Mouse (Mus musculus): ENCODE measurements around the gene Crygn. TPM values are rescaled to one million over a fixed set of nuclear protein-coding genes. Genes with fewer than 3 reads are reported as not detected.
A peak's percentile ranks its signal among the peaks of the same experiment; 100 is the strongest.

Crygn gene
- polyA plus RNA-seq, 1 experiment from 2014 or later, result 1.6 TPM

DNA sequence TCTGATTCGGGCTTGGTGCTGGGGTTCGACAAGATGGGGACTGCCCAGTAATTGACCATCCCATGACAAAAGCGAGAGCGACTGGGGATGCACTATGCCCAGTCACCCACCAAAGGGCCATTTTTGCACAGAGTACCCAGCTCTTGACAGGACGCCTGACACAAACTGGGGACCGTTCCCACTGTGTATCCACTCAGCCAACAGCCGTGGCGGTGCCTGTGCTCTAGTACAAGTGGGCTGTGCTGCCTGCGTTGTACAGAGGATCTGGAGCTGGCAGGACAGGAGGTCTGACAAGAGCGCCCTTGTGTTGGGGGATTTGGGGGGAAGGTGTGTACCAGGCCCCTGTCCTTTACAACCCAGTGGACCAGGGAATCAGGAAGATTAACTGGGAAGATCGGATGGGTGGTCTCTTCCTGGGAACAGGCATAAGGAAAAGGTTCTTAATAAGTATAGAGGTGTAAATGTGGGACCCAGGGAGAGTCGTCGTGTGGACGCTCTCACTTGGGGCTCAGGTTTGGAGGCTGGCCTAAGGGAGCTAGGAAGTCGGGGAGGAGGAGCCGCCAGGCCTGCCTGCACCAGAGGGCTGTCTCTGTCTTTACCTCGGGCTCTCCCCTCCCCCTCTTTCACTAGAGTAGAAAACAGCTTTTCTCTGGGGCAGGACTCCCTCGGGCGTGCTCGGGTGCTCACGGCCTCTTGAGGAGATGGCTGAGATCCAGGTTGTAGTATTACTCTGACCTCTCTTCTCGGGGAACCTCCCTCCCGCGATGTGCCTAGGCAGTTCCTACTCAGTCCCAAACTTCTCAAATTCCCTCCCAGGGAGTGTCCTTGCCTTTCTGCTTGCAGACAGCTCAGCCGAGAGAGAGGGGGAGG, 6.3 kb downstream of the Crygn start:
- 2% methylated on average over 25 of the region's 25 CpGs for WGBS
- peak; percentile 39 for ATAC-seq (ENCODE audit: low FRiP score, low TSS enrichment)
- Histone ChIP-seq H3K27me3 (ENCODE audit: control insufficient read depth, insufficient read depth, low read length) (no peaks in the 10 kb centered on the region), H3K4me1 (ENCODE audit: control insufficient read depth, insufficient read depth, low read length) (peaks cover 20% of the 10 kb centered on the region), H3K36me3 (ENCODE audit: control insufficient read depth, insufficient read depth, low read length) (no peaks in the 10 kb centered on the region), H3K4me2 (ENCODE audit: low read length) (peak overlapping the region; percentile 94), H3K4me3 (replicated peaks; ENCODE audit: low read depth, low read length) (peak overlapping the region; percentile 58), H3K9ac (replicated peaks; ENCODE audit: low read length) (peak overlapping the region; percentile 74), H3K27ac (replicated peaks; ENCODE audit: low read depth, low read length) (peak overlapping the region; percentile 76), H3K9me3 (ENCODE audit: control insufficient read depth, low read length) (no peaks in the 10 kb centered on the region)
- peak; percentile 68 for DNase-seq

DNA sequence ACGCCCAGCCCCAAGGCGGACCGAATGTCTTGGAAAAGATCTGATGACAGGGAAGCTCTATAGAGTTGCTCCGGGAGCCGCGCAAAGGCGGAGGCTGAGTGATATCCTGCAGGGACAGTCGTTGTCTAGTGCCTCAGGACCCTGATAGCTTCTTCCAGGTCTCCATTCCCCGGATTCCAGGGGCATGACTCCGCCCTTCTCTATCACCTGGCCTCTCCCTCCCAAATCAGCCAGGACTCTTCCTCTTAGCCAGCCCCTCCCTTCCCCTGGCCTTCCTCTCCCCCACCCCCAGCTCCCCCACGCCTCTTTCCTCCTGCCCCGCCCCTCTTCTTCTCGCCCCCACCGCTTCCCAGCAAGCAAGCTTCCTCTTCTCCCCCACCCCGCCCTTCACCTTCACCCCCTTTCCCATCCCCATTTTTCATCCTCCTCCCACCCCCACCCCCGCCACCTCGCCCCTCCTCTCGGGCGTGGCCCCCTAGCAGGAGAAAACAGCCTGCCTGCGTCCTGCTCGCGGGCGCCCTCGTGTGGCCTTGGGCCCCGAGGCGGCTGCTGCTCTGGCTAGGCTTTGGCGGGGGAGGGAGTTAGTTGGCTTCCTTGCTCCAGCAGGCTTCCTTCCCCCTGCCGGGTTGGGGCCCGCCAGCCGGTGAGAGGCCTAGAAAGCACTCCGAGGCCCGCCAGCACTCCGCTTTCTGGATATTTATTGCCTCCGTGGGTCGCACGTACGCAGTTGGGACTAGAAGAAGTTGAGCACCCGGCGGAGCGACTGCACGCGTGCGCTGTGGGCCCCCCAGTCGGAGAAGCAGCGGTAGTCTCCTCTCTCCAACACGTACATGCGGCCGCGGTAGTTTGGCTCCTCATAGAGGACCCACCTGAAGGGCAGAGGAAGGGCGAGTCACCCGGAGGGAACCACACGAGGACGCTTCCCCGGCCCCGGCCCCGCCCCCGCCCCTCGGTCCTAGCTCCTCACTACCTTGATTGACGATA, 7.2 kb downstream of the Crygn start:
- Histone ChIP-seq H3K4me2 (ENCODE audit: low read length) (peak overlapping the region; percentile 94), H3K27me3 (ENCODE audit: control insufficient read depth, insufficient read depth, low read length) (no peaks in the 10 kb centered on the region), H3K36me3 (ENCODE audit: control insufficient read depth, insufficient read depth, low read length) (no peaks in the 10 kb centered on the region), H3K9me3 (ENCODE audit: control insufficient read depth, low read length) (no peaks in the 10 kb centered on the region), H3K4me3 (replicated peaks; ENCODE audit: low read depth, low read length) (peak overlapping the region; percentile 58), H3K4me1 (ENCODE audit: control insufficient read depth, insufficient read depth, low read length) (peaks cover 20% of the 10 kb centered on the region), H3K9ac (replicated peaks; ENCODE audit: low read length) (peak overlapping the region; percentile 74), H3K27ac (replicated peaks; ENCODE audit: low read depth, low read length) (peak overlapping the region; percentile 76)
- 2% methylated on average over 58 of the region's 59 CpGs for WGBS
- ATAC-seq (ENCODE audit: low FRiP score, low TSS enrichment) (peak; percentile 85), DNase-seq (peak; percentile 95)

DNA sequence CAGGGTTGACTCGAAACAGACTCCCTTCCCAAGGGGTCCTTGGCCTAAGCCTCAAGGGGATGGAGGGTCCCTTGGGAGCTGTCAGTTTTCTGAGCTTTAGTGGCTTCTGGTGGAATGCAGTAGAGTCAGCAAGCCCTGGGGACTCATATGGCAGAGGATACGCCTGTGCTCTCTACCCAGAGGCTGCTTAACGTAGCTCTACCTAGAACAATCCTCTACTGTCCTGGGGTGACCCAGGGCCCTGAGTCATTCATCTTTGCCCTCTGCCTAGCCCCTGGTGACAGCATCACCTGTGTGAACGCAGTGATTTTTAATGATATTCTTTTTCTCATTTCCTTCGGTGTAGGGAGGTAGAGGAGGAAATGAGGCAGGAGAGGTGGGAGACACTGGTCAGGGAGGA, 8.1 kb downstream of the Crygn start:
- H3K27me3 ChIP-seq (ENCODE audit: control insufficient read depth, insufficient read depth, low read length), result no peaks in the 10 kb centered on the region
- ATAC-seq (ENCODE audit: low FRiP score, low TSS enrichment) (no peak), DNase-seq (peak; percentile 4)
- H3K4me2 ChIP-seq (ENCODE audit: low read length), result peak overlapping the region; percentile 94
- no peaks in the 10 kb centered on the region for H3K9me3 ChIP-seq (ENCODE audit: control insufficient read depth, low read length)
- peaks cover 20% of the 10 kb centered on the region for H3K4me1 ChIP-seq (ENCODE audit: control insufficient read depth, insufficient read depth, low read length)
- H3K27ac ChIP-seq (replicated peaks; ENCODE audit: low read depth, low read length), result peak overlapping the region; percentile 68; the same call in 1 of the 2 replicates
- 54% methylated on average over 5 of the region's 5 CpGs for WGBS
- no peaks in the 10 kb centered on the region for H3K36me3 ChIP-seq (ENCODE audit: control insufficient read depth, insufficient read depth, low read length)
- peak overlapping the region; percentile 58 for H3K4me3 ChIP-seq (replicated peaks; ENCODE audit: low read depth, low read length)
- peak overlapping the region; percentile 74 for H3K9ac ChIP-seq (replicated peaks; ENCODE audit: low read length)

DNA sequence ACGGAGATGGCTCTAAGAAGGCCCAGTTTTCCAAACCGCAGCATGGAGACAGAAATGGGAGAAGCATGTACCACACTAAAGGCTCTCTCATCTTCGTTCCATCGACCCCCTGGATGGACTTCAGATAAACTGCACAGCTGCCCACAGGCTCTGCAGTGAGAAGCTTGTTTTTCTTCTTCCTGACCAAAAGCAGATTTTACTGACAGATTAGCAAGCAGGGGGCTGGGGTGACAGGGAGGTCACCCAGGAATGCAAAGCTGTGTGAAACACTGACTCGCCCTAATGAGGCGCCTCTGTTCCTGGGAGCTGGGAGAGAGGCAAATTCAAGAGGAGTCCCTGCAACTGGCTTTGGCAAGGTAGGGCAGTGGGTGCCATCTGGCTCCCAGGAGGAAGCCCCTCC, 10.3 kb downstream of the Crygn start:
- H3K9me3 ChIP-seq (ENCODE audit: control insufficient read depth, low read length), result no peaks in the 10 kb centered on the region
- H3K36me3 ChIP-seq (ENCODE audit: control insufficient read depth, insufficient read depth, low read length), result no peaks in the 10 kb centered on the region
- no peak overlapping the region for H3K9ac ChIP-seq (replicated peaks; ENCODE audit: low read length)
- no peak overlapping the region for H3K4me3 ChIP-seq (replicated peaks; ENCODE audit: low read depth, low read length)
- WGBS, result 14% methylated on average over 6 of the region's 6 CpGs
- DNase-seq, result no peak
- no peak for ATAC-seq (ENCODE audit: low FRiP score, low TSS enrichment)
- H3K4me1 ChIP-seq (ENCODE audit: control insufficient read depth, insufficient read depth, low read length), result peaks cover 20% of the 10 kb centered on the region
- no peak overlapping the region for H3K27ac ChIP-seq (replicated peaks; ENCODE audit: low read depth, low read length)
- H3K27me3 ChIP-seq (ENCODE audit: control insufficient read depth, insufficient read depth, low read length), result no peaks in the 10 kb centered on the region
- H3K4me2 ChIP-seq (ENCODE audit: low read length), result no peak overlapping the region

DNA sequence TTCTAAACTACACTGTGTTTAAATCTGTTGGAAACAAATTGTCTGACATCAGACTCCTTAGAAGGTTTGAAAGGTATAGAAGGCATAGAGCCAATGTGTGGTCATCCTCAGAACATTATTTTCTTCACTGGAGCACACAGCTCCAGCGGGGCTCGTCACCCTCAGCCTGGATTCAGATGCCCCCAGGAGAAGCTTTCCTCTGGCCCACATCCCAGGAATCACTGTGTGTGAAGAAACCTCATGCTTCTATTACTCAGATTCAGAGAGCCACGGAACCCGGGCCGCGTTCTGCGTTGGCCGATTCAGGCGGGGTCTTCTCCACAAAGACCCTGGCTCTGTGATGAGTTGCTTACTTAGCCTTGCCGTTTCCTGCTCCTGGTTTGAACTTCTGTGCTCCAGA, 13.9 kb downstream of the Crygn start:
- H3K9ac ChIP-seq (replicated peaks; ENCODE audit: low read length), result no peak overlapping the region
- no peaks in the 10 kb centered on the region for H3K9me3 ChIP-seq (ENCODE audit: control insufficient read depth, low read length)
- no peak overlapping the region for H3K4me2 ChIP-seq (ENCODE audit: low read length)
- no peaks in the 10 kb centered on the region for H3K36me3 ChIP-seq (ENCODE audit: control insufficient read depth, insufficient read depth, low read length)
- H3K4me1 ChIP-seq (ENCODE audit: control insufficient read depth, insufficient read depth, low read length), result no peaks in the 10 kb centered on the region
- no peaks in the 10 kb centered on the region for H3K27me3 ChIP-seq (ENCODE audit: control insufficient read depth, insufficient read depth, low read length)
- no peak overlapping the region for H3K27ac ChIP-seq (replicated peaks; ENCODE audit: low read depth, low read length)
- WGBS, result 95% methylated on average over 10 of the region's 10 CpGs
- ATAC-seq (ENCODE audit: low FRiP score, low TSS enrichment) (no peak), DNase-seq (no peak)
- H3K4me3 ChIP-seq (replicated peaks; ENCODE audit: low read depth, low read length), result no peak overlapping the region

DNA sequence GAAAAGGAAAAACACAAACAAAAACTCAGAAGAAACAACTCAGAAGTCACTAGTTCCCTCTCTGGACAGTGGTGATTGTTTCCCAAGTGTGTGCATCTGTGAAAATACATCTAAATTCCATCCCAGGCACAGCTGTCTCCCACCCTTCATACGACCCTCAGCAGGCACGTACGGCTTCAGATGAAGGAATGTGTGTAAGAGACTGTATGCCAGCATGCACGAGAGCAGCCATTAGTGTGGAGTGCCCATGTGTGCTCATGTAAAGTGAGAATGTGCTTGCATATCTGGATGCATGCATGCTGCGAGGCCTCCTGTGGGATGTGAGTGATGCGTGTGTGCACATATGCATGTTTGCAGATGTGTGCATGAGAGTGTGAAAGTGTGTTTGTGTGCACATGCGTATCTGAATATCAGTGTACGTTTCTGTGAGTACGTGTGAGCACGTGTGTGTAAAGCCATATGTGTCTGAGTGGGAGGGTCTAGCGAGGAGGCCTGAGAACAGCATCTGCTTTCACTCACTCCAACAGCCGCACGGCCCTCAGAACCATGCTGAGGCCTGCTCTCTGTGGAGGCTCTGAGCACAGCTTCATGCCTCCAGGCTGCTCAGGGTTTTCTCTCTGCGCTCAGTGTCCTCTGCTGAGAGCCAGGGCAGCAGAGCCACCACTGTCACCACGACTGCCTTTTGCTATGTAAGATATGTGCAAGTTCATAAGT, 16.5 kb downstream of the Crygn start:
- H3K9me3 ChIP-seq (ENCODE audit: control insufficient read depth, low read length), result no peaks in the 10 kb centered on the region
- no peak overlapping the region for H3K4me2 ChIP-seq (ENCODE audit: low read length)
- H3K4me1 ChIP-seq (ENCODE audit: control insufficient read depth, insufficient read depth, low read length), result no peaks in the 10 kb centered on the region
- H3K9ac ChIP-seq (replicated peaks; ENCODE audit: low read length), result no peak overlapping the region
- ATAC-seq (ENCODE audit: low FRiP score, low TSS enrichment) (no peak), DNase-seq (no peak)
- no peaks in the 10 kb centered on the region for H3K27me3 ChIP-seq (ENCODE audit: control insufficient read depth, insufficient read depth, low read length)
- H3K4me3 ChIP-seq (replicated peaks; ENCODE audit: low read depth, low read length), result no peak overlapping the region
- H3K27ac ChIP-seq (replicated peaks; ENCODE audit: low read depth, low read length), result no peak overlapping the region
- WGBS, result 80% methylated on average over 15 of the region's 15 CpGs
- H3K36me3 ChIP-seq (ENCODE audit: control insufficient read depth, insufficient read depth, low read length), result no peaks in the 10 kb centered on the region

DNA sequence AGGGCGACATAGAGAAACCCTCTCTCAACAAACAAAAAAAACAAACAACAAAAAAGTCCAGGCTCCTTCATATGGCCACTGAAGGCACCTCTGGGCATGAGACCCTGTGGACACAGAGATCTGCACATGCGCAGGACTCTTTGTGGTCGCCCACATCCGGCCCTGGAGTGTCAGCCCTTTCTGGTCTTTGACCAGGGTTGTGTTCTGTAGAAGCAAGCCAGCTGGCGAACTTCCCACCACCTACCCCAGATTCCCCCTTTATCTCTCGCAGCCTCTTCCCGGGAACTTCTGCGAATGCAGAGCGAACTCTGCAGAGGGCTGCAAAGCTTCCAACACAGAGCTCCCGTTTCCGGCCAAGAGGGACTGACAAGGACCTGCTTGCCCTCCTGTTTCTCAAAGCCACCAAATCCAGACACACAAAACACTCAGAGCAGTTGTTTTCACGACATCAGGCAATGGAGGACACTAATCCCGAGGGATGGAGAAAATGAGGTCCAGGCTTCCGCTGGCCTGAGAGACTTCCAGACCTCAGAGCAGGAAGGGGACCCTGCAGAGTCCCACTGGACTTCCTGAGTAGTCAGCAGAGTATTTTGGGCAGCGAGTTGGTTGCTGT, 18.6 kb downstream of the Crygn start:
- Histone ChIP-seq H3K9me3 (ENCODE audit: control insufficient read depth, low read length) (no peaks in the 10 kb centered on the region), H3K4me1 (ENCODE audit: control insufficient read depth, insufficient read depth, low read length) (no peaks in the 10 kb centered on the region), H3K4me3 (replicated peaks; ENCODE audit: low read depth, low read length) (no peak overlapping the region), H3K9ac (replicated peaks; ENCODE audit: low read length) (no peak overlapping the region), H3K27me3 (ENCODE audit: control insufficient read depth, insufficient read depth, low read length) (no peaks in the 10 kb centered on the region), H3K36me3 (ENCODE audit: control insufficient read depth, insufficient read depth, low read length) (no peaks in the 10 kb centered on the region), H3K27ac (replicated peaks; ENCODE audit: low read depth, low read length) (no peak overlapping the region), H3K4me2 (ENCODE audit: low read length) (no peak overlapping the region)
- peak; percentile 28 for DNase-seq
- no peak for ATAC-seq (ENCODE audit: low FRiP score, low TSS enrichment)
- WGBS, result 69% methylated on average over 15 of the region's 15 CpGs

DNA sequence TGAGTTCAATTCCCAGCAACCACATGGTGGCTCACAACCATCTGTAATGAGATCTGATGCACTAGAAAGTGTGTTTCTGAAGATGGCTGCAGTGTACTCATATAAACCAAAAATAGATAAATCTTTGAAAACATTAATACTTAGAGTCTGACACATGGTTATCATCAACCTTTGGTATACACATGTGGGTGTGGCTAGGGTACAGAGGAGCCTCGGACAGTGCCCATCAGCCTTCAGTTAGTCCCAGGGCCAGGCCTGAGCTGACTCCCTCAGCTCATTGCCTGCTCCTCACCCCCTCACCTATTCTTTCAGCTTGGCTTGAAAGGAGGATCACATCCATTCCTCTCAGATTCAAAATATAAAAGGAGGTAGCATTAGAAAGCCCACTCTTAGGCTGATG, 19.3 kb downstream of the Crygn start:
- H3K36me3 ChIP-seq (ENCODE audit: control insufficient read depth, insufficient read depth, low read length), result no peaks in the 10 kb centered on the region
- ATAC-seq (ENCODE audit: low FRiP score, low TSS enrichment), result no peak
- H3K27me3 ChIP-seq (ENCODE audit: control insufficient read depth, insufficient read depth, low read length), result no peaks in the 10 kb centered on the region
- no peaks in the 10 kb centered on the region for H3K9me3 ChIP-seq (ENCODE audit: control insufficient read depth, low read length)
- DNase-seq, result no peak
- no peak overlapping the region for H3K4me3 ChIP-seq (replicated peaks; ENCODE audit: low read depth, low read length)
- H3K9ac ChIP-seq (replicated peaks; ENCODE audit: low read length), result no peak overlapping the region
- WGBS, result 89% methylated on average over 1 of the region's 1 CpGs
- no peaks in the 10 kb centered on the region for H3K4me1 ChIP-seq (ENCODE audit: control insufficient read depth, insufficient read depth, low read length)
- H3K4me2 ChIP-seq (ENCODE audit: low read length), result no peak overlapping the region
- no peak overlapping the region for H3K27ac ChIP-seq (replicated peaks; ENCODE audit: low read depth, low read length)
